Mouse (Mus musculus): ENCODE measurements around the gene Dcaf10.
A peak's percentile ranks its signal among the peaks of the same experiment; 100 is the strongest.

GRCm38 (mm10) chr4:45341669-45342249, at the start of gene Dcaf10:
- peak; percentile 90 for TF ChIP-seq POLR2A (IDR thresholded peaks at IDR 0.05; ENCODE audit: insufficient read depth, low read depth, low read length)
- TF ChIP-seq CTCF (IDR thresholded peaks at IDR 0.05; ENCODE audit: insufficient read depth, low read depth, low read length), result no peak
